Mouse (Mus musculus): ENCODE measurements around the gene Nemf.
"Not testable (repeated sequence)": the region's sequence is repeated elsewhere in the genome, so short reads cannot be mapped to it uniquely, and the experiment has no call there.

Nemf gene

DNA sequence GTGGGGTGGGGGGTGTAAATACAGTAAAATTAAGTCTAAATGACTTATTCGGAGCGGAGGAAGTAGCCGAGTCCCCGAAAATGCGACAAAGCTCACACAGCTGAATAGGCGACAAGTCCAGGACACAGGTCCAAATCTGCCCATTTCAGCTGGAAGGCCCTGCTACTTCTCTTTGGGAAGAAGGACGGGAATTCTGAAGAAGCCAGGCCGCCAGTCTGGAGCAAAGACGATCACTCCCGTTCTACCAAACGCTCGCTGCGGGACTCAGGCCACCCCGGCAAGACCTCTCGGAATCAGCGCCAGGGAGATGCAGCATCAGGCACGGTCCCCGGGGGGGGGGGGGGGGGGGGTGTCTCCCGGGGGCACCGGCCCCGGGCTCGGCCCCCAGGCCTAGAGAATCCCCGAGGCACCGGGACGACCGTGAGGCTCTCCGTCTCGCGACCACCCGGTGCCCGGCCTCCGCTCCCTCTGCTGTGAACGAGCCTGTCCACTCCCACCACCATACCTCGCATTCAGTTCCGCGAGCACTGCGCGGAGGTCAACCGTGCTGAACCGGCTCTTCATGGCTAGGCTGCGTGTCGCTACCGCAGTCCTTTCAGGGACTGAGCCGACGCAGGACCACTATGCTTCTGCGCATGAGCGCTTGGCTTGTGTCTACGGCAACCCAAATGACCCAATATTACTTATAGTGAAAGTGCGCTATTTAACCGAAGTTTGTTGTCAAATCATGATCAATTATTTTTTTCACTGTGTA is at the start of gene Nemf:
TSS of gene Nemf (minus strand) at position 620 of the 754 bp plus-strand sequence.
- peak; percentile 81 for DNase-seq (ENCODE audit: low read depth, low spot score)

GRCm38 (mm10) chr12:69402594-69403167 is 45.7 kb upstream of the Nemf start:
- DNase-seq (ENCODE audit: low read depth, low spot score) = no peak

DNA sequence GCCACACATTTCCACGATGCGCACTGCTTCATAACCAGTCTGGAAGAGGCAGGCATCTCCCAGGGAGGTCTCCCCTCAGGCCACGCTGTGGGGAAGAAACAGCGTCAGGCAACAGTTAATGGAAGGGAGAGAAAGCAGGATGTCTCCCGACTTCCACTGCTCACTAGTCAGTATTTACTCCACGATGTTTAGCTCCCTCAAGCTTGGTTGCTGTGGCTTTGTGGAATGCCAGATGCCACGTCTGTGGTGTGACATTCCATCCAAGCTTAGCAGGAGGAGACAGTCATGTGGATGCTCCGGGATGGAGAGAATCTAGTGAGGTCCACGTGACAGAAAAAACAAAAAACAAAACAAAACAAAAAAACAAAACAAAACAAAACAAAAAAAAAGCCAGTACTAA is 45.1 kb upstream of the Nemf start:
- DNase-seq (ENCODE audit: low read depth, low spot score) = no peak

DNA sequence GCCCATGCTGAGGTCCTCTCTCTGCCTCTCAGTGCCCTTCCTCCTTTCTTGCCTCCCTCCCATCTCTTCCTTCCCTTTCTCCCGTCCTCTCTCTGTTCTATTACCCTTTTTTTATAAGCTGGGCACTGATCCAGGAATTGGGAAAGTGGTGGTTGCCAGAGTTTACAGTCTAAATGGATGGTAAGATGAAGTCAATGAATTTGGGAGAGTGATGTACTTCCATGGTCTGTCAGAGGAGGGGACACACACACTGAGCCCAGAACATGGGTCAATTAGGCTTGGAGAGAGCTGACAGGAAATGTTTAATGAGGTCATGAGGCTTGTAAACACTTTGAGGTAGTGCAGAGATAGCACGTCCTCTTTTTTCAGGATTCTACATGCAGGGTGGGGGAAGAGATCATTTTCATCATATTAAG is 43.9 kb upstream of the Nemf start:
- DNase-seq (ENCODE audit: low read depth, low spot score) = no peak

DNA sequence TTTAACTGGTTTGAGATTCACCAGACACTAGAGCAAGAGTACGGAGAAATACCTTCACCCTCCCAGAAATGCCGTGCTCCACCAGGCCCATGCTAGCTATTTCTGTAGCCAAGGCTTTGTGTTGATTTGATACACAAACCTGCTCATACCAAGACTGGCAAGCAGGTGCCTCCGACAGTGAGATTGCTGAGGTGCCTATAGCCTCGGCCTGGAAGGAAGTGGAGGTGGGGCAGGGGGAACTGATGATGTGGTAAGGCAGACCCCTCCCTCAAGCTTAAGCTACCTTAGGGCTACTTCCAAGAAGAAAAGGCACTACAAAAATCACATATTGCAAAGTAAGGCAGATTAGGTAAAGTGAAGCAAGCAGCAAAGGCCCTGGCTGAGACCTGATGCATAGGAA is 43.4 kb upstream of the Nemf start:
- no peak for DNase-seq (ENCODE audit: low read depth, low spot score)

DNA sequence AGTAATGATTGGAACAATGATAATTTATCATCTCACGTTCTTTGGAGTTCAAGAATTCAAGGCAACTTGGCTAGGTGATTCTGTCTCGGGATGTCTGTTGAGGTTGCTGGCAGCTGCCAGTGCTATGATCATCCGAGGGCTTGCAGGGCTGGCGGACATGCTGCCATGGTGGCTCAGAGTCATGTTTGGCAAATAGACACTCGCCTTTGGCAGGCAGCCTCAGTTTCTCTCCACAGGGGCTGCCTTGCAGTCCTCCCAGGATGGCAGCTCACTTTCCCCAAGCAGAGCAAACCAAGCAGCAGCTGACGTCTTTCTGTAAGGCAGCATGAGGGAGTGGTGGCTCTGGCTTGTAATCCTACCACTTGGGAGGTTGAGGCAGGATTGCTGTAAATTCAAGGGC is 37.5 kb upstream of the Nemf start:
- no peak for DNase-seq (ENCODE audit: low read depth, low spot score)

DNA sequence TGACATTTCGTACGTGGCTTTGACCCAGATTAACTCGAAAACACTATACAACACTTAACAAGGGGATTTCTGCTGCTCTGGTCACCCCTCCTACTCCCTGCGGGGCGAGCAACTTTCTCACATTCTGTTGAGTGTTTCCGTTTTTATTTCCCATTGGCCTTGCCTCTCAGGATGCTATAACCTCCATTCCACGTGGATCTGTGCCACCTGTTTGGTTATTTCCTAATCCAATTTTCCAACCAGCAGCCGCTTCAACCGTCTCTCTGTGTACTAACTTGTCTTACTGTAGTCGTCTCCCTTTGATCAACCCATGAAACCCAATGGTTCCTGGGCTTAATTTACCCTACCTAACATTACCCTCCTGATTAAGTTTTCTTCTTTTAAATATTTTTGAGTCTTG is 36.1 kb upstream of the Nemf start:
- DNase-seq (ENCODE audit: low read depth, low spot score) = no peak

DNA sequence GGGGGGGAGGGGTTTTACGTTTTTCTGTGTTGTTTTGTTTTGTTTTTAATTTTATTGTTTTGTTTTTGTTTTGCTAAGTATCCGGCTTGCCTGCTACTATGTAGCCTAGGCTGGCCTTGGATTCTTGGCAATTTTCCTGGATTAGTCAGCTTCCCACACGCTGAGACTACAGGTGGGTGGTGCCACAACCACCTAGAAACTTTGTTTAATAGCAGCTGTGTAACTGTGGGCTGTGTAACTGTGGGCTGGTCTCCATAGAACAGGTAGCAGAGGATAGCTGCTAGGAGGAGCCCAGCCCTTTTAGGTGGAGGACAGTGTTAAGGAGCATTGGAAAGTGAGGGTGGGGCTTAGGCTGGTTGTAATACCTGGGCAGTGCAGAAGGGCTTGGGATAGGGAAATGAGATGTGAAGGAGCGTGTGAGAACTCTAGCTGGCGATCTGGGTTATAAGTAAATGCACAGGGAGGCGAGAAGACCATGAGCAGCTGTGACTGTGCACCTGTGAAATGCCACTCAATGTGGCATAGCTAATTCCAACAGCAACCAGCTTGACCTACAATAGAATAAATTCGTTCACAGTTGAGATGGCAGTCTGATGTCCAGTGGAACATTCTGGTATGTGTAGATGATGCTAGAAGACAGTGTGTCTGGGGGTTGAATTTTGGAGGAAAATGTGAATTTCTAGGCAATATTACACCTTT is 33.2 kb upstream of the Nemf start:
- no peak for DNase-seq (ENCODE audit: low read depth, low spot score)

- DNase-seq (ENCODE audit: low read depth, low spot score) = no peak
Measured at GRCm38 (mm10) chr12:69389273-69389938, 32.4 kb upstream of the Nemf start.

- DNase-seq (ENCODE audit: low read depth, low spot score) = no peak
Measured at GRCm38 (mm10) chr12:69388321-69388869, 31.4 kb upstream of the Nemf start.

GRCm38 (mm10) chr12:69386281-69386732 is 29.3 kb upstream of the Nemf start:
- DNase-seq (ENCODE audit: low read depth, low spot score) = not testable (repeated sequence)

DNA sequence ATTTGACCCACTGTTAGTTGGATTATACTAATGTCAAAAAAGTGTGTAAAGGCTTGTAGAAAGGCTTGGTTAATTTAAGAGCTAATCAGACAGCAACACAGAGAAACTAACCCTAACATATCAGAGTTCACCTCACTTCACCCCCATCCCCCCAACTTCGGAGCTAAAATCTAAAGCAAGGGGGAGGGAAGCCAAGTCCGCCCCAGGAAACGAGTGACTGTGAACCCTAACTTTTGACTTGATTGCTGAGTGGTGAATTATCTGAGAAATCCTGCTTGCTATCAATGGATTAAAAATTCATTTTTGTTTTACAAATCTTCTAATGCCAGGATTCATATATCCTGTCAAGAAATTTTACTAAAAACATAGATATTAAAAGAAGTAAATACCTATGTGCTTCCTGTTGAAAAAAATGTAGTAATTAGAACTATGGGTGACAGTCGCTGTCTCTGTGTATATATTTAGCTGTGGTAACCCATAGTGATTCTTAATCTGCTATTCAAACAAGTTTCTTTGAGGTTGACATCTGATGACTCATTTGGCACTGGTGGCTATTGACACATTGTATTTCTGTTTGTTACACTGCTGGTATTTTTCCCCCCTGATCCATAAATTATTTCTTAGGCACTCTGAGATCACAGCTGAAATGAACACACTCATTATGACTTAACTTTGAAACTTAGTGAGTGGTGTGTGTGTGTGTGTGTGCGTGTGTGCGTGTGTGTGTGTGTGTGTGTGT is 28.7 kb upstream of the Nemf start:
- no peak for DNase-seq (ENCODE audit: low read depth, low spot score)

DNA sequence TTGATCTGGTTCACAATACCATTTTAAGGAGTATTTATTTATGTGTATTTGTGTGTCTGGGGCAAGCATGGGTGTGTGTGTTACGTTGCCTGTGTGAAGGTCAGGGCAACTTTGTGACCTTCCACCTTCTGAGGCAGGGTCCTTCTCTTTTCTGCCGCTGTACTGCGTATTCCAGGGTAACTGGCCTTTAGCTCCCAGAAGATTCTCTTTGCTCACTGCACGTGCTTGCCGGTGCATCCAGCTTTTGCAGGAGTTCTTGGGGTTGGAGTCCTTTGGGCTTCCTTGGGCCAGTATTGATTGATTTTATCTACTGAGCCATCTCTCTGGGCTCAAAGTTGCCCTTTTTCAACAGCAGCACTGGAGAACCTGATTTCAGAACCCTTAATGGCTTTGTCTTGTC is 27.6 kb upstream of the Nemf start:
- no peak for DNase-seq (ENCODE audit: low read depth, low spot score)

- DNase-seq (ENCODE audit: low read depth, low spot score) = no peak
Measured at GRCm38 (mm10) chr12:69382880-69383279, 25.9 kb upstream of the Nemf start.

GRCm38 (mm10) chr12:69378558-69379454 is 21.8 kb upstream of the Nemf start:
- no peak for DNase-seq (ENCODE audit: low read depth, low spot score)

DNA sequence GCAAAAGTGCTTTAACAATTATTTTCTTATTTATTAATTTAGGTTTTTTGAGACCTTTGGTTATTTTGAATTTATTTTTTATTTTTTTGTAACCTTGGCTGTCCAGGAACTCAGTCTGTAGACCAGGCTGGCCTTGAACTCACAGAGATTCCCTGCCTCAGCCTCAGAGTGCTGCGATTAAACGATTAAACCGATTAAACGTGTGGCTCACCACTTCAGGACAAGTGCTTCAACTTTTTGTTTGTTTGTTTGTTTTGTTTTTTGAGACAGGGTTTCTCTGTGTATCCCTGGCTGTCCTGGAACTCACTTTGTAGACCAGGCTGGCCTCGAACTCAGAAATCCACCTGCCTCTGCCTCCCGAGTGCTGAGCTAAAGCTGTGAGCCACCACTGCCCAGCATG is 20.7 kb upstream of the Nemf start:
- not testable (repeated sequence) for DNase-seq (ENCODE audit: low read depth, low spot score)

DNA sequence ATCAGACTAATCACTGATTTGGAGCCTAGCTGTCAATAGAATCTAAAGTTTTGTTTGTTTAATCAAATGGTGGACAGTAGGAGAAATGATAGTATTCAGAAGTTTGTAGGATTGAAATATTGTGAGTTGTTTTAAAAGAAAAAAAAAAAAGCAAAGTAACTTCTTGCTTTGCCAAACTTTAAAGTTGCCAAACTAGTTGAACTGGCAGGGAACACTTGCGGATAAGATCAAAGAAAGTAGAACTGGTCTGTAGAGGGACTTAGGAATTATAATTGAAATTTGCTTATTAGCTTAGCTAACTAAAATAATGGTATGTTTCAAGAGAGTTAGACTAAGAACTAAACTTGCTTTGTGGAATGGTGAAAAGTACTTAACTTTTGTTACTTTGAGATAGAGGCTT is 20.2 kb upstream of the Nemf start:
- no peak for DNase-seq (ENCODE audit: low read depth, low spot score)

- DNase-seq (ENCODE audit: low read depth, low spot score) = no peak
Measured at GRCm38 (mm10) chr12:69376132-69376531, 19.2 kb upstream of the Nemf start.

GRCm38 (mm10) chr12:69373850-69374766 is 17.1 kb upstream of the Nemf start:
- no peak for DNase-seq (ENCODE audit: low read depth, low spot score)
